Mouse (Mus musculus) cerebellum, adult 9-10 months (tissue): ENCODE results near the gene Fbxw18.
"Not testable (repeated sequence)": the region's sequence is repeated elsewhere in the genome, so short reads cannot be mapped to it uniquely, and the experiment has no call there.

Experiments used
- DNase-seq: peaks from one replicate; pipeline ENCODE4 v3.0.0; 2022

The Fbxw18 gene

DNA sequence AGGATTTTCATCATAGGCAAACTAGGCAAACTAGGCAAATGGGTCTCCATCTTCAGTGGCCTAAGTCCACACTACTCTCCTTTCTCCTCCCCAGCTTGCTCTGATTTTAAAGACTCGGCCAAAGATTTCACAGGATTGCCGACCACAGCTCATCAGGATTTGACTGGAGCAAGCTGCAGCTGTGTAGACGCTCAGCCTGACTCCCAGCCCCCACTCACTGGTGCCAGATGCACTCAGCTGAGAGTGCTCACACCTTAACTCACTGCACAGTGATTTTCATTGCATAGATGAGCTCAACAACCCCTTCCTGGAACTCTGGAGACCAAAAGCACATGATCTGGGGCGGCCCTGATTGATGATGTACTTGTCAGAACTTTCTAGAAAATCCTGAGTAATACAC is at the start of gene Fbxw18:
TSS of gene Fbxw18 (minus strand) at position 101 of the 400 bp plus-strand sequence.
- DNase-seq = not testable (repeated sequence)

DNA sequence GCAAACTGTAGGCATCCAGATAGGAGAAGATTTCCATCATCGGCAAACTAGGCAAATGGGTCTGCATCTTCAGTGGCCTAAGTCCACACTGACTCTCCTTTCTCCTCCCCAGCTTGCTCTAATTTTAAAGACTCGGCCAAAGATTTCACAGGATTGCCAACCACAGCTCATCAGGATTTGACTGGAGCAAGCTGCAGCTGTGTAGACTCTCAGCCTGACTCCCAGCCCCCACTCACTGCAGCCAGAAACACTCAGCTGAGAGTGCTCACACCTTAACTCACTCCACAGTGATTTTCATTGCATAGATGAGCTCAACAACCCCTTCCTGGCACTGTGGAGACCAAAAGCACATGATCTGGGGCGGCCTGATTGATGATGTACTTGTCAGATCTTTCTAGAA is 43.5 kb upstream of the Fbxw18 start, which contains the start of gene Fbxw26:
TSS of gene Fbxw26 (minus strand) at position 101 of the 400 bp plus-strand sequence.
- DNase-seq = not testable (repeated sequence)

DNA sequence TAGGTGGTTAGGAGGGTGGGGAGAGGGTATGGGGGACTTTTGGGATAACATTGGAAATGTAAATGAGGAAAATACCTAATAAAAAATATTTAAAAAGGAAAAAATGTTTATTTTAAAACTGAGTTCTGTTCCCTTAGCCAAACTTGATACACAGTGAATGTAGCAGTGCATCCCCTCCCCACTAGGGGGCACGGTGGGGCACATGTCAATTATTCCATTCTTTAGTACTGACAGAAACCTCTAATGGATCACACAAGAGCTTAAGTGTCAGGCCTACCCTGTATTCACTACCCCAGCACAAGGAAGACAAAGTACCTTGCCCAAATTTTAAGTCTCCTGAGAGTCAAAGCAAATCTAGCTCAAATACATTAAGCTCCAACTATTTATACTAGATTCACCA is 17.2 kb downstream of the Fbxw18 start:
- peak; percentile 13 for DNase-seq

DNA sequence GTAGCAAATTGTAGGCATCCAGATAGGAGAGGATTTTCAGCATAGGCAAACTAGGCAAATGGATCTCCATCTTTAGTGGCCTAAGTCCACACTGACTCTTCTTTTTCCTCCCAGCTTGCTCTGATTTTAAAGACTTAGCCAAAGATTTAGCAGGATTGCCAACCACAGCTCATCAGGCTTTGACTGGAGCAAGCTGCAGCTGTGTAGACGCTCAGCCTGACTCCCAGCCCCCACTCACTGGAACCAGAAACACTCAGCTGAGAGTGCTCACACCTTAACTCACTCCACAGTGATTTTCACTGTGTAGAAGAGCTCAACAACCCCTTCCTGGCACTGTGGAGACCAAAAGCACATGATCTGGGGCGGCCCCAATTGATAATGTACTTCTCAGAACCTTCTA is 37.9 kb downstream of the Fbxw18 start, which contains the start of gene Fbxw25:
TSS of gene Fbxw25 (minus strand) at position 101 of the 400 bp plus-strand sequence.
- DNase-seq = not testable (repeated sequence)
